Mouse (Mus musculus) cerebellum, postnatal 36 days (tissue): ENCODE data around the gene Mfsd9.
"Not testable (repeated sequence)": the region's sequence is repeated elsewhere in the genome, so short reads cannot be mapped to it uniquely, and the experiment has no call there.

Experiments used
- DNase-seq, 2 experiments: peaks; one replicate each; pipeline ENCODE4 v3.0.0; 2021 to 2022; ENCODE audit warnings: mixed read lengths in 2 of 2

Mfsd9 gene

GRCm38 (mm10) chr1:40776763-40777162 lies 13.7 kb downstream of the Mfsd9 start:
- DNase-seq, result no peak

GRCm38 (mm10) chr1:40776102-40776501 lies 14.4 kb downstream of the Mfsd9 start:
- DNase-seq, result no peak

- no peak for DNase-seq
Observed at GRCm38 (mm10) chr1:40774040-40774439, 16.4 kb downstream of the Mfsd9 start.

GRCm38 (mm10) chr1:40773234-40773633 lies 17.3 kb downstream of the Mfsd9 start:
- no peak for DNase-seq

GRCm38 (mm10) chr1:40771196-40771970 lies 19.1 kb downstream of the Mfsd9 start:
- DNase-seq, result no peak

- DNase-seq, result no peak
Observed at GRCm38 (mm10) chr1:40769331-40769894, 21.1 kb downstream of the Mfsd9 start.

GRCm38 (mm10) chr1:40768606-40769005 lies 21.9 kb downstream of the Mfsd9 start:
- peak; percentile 11 to 14 for DNase-seq

- no peak for DNase-seq
Observed at GRCm38 (mm10) chr1:40767588-40767987, 22.9 kb downstream of the Mfsd9 start.

- DNase-seq, result no peak
Observed at GRCm38 (mm10) chr1:40765521-40765920, 25.0 kb downstream of the Mfsd9 start.

- DNase-seq, result no peak
Observed at GRCm38 (mm10) chr1:40764701-40765275, 25.7 kb downstream of the Mfsd9 start.

GRCm38 (mm10) chr1:40764042-40764441 lies 26.4 kb downstream of the Mfsd9 start:
- no peak for DNase-seq

- DNase-seq, result no peak
Observed at GRCm38 (mm10) chr1:40759751-40760445, 30.6 kb downstream of the Mfsd9 start.

GRCm38 (mm10) chr1:40746089-40746488 lies 44.4 kb downstream of the Mfsd9 start:
- no peak for DNase-seq

- no peak for DNase-seq
Observed at GRCm38 (mm10) chr1:40740739-40741138, 49.7 kb downstream of the Mfsd9 start.

GRCm38 (mm10) chr1:40738246-40738645 lies 52.2 kb downstream of the Mfsd9 start:
- DNase-seq, result not testable (repeated sequence)

- no peak for DNase-seq
Observed at GRCm38 (mm10) chr1:40737671-40738070, 52.8 kb downstream of the Mfsd9 start.

GRCm38 (mm10) chr1:40728636-40729035 lies 61.9 kb downstream of the Mfsd9 start:
- no peak for DNase-seq

- no peak for DNase-seq
Observed at GRCm38 (mm10) chr1:40727404-40727803, 63.1 kb downstream of the Mfsd9 start.

- no peak for DNase-seq
Observed at GRCm38 (mm10) chr1:40726051-40726450, 64.4 kb downstream of the Mfsd9 start.
